Mouse (Mus musculus) central nervous system, embryonic 14 days (tissue): ENCODE results near the gene Eci2. TPM values are rescaled to one million over a fixed set of nuclear protein-coding genes. Genes with fewer than 3 reads are reported as not detected.

ENCODE experiments used
- polyA plus RNA-seq: library from polyadenylated mRNA; depleted of rRNA; stranded (reverse); fragments of >200 nt; gene quantifications from 2 replicates; pipeline ENCODE4 v1.2.3, GENCODE M21; 2012; rRNA removed

Eci2 gene
- polyA plus RNA-seq = 95.5 and 97.6 TPM in 2 replicates

GRCm38 (mm10) chr13:35026879-35027278 lies at the start of gene Eci2:
Gene Eci2, minus strand, starts transcription at chr13:35027096.

DNA sequence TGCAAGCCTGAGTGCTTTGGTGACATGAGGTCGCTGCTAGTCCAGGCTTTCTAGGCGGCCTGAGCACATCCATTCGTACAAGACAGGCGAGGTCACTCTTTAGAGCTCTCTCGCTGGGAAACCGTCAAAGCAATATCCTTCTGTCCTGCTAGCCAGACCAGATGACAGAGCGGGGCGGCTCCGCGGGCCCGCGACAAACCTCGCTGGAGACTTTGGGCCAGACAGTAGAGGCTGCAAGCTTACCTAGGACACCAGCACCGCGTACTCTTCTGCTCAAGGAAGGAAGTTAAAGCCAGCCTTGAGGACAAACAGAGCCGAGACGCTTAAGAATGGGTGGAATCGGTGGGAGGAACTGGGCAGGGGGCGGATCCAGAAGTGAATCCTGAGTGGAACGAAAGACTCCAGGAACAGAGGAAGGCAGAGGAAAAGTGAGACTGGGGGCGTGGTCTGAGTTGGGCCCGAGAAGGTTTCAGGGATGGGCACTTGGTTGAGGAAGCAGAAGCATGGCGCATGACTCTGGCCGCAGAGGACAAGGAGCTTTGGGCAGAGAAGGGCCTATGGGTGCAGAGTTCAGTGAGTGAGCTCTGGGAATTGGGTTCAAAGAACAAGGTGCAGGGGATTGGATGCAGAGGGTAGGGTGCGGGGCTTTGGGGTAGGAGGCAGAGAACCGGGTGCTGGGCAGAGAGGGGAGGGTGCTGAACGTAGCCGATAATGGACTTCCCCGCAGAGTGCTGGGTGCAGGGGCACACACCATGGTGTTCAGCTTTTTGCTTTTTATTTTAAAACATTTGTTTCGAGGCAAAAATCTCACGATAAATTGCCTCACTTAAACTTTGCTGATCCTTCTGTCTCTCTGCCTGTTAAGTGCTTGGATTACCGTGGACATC lies 63.1 kb downstream of the Eci2 start, which contains the start of gene Eci3:
TSS of gene Eci3 (minus strand) at position 300 of the 887 bp plus-strand sequence.

Other genes with a start within 250 kb of the Eci2 start
- gene Prpf4b, start 151.8 kb downstream of the Eci2 start, polyA plus RNA-seq = 144 and 151 TPM in 2 replicates
- gene Fam217a, start 102.8 kb downstream of the Eci2 start, polyA plus RNA-seq = 0.72 and 0.83 TPM in 2 replicates
- not detected in 2 replicates for gene 4933417A18Rik, start 102.7 kb downstream of the Eci2 start, polyA plus RNA-seq
- 0.16 and 0.31 TPM in 2 replicates for gene Eci3, start 63.3 kb downstream of the Eci2 start, polyA plus RNA-seq